Mouse (Mus musculus) forebrain, embryonic 16.5 days (tissue): ENCODE results near the gene Ipo13. TPM values are rescaled to one million over a fixed set of nuclear protein-coding genes. Genes with fewer than 3 reads are reported as not detected.

ENCODE experiments used
- ATAC-seq: fragments of 200-750 bp; cut with Nextera tagmentation; 2 replicates; pipeline ENCODE4 v1.8.0; 2017; ENCODE audit warnings: mild to moderate bottlenecking, moderate library complexity
- H3K27ac ChIP-seq: fragments of 300-500 bp; sonication (generic); 2 replicates; pipeline ENCODE4 v1.5.1; 2014; ENCODE audit warnings: low read length, control low read depth
- H3K27me3 ChIP-seq: fragments of 300-500 bp; sonication (generic); replicated peaks from 2 replicates; pipeline ENCODE4 v1.6.1; 2014; ENCODE audit warnings: low read length; ENCODE audit not compliant: control insufficient read depth, insufficient read depth
- H3K36me3 ChIP-seq: fragments of 300-500 bp; sonication (generic); 2 replicates; pipeline ENCODE4 v1.6.1; 2014; ENCODE audit not compliant: control insufficient read depth, insufficient read depth
- H3K4me1 ChIP-seq: fragments of 300-500 bp; sonication (generic); replicated peaks from 2 replicates; pipeline ENCODE4 v1.6.1; 2014; ENCODE audit warnings: low read length; ENCODE audit not compliant: control insufficient read depth, insufficient read depth
- H3K4me2 ChIP-seq: fragments of 300-500 bp; sonication (generic); 2 replicates; pipeline ENCODE4 v1.6.1; 2014; ENCODE audit warnings: mild to moderate bottlenecking, low read length, control low read depth
- H3K4me3 ChIP-seq: fragments of 300-500 bp; sonication (generic); replicated peaks from 2 replicates; pipeline ENCODE4 v1.5.1; 2014; ENCODE audit warnings: mild to moderate bottlenecking, low read length, control low read depth
- H3K9ac ChIP-seq: fragments of 300-500 bp; sonication (generic); replicated peaks from 2 replicates; pipeline ENCODE4 v1.6.1; 2014; ENCODE audit warnings: low read depth, low read length, control low read depth
- H3K9me3 ChIP-seq: fragments of 300-500 bp; sonication (generic); 2 replicates; pipeline ENCODE4 v1.6.1; 2016; ENCODE audit warnings: low read length; ENCODE audit not compliant: control insufficient read depth
- WGBS: fragments of 180-500 bp; shearing (Covaris S2); extraction: QIAGEN DNeasy Blood & Tissue Kit; methylation state at CpG from one replicate; pipeline ENCODE4 v1.1.7; 2014; 5-methylcytosine and 5-hydroxymethylcytosine counted together
- polyA plus RNA-seq: library from polyadenylated mRNA; unstranded; fragments of >200 nt; fragmentation: Nextera tagmentation; extraction: Ambion mirVana; gene quantifications from 2 replicates; pipeline ENCODE4 v1.2.1, GENCODE M21; 2015

The Ipo13 gene
- 74.3 and 79.9 TPM in 2 replicates for polyA plus RNA-seq

DNA sequence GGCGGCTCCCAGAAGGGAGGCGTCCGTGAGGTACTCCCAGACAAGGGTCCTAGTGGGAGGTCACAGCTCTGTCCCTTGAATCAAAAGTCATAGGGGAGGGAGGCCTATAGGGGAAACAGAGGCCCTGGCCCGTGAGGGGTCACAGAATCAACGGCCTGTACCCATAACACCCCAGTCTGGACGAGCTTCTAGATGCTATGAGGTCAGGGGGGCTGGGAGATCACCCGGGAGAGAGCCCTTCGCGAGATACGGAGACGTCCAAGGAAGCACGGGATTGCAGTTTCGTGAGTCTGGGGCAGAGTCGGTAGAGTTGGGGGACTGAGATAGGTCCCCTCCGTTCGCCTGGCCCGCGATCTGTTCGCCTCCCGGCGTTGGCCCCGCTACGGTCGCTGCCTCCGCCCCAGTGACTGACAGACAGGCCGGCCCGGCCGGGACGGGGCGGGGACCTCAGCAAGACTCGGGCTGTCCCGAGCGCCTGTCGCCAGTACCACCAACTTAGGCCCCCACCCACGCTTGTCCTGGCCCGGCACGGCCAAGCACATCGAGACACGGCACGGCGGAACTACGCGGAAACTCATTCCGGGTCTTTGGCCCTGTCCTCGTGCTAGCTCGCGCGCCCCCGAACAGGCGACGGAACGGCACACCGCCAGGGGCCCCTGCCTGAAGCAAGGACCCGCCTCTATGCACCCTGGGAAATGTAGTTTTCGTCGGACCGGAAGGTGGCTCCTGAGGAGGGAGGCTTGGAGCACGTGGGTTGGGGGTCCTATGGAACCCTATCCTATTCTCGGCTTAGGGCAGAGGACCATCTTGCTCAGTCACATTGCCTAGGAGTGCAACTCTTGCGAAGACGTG, at the start of gene Ipo13:
Gene Ipo13, minus strand, starts transcription at position 409 of the 852 bp plus-strand sequence.
- Histone ChIP-seq H3K4me1 (peaks cover 33% of the 10 kb centered on the region), H3K36me3 (peaks cover 6% of the 10 kb centered on the region), H3K9ac (peak within 1 kb of the TSS; percentile 75), H3K4me2 (peak within 1 kb of the TSS; percentile 100), H3K4me3 (peak within 1 kb of the TSS; percentile 86), H3K27me3 (no peaks in the 10 kb centered on the region), H3K9me3 (no peaks in the 10 kb centered on the region), H3K27ac (peak within 1 kb of the TSS; percentile 85)
- under 1% methylated on average over 61 of the region's 61 CpGs for WGBS
- ATAC-seq: peak; percentile 97

GRCm38 (mm10) chr4:117957492-117957891, 42.7 kb upstream of the Ipo13 start:
- no peaks in the 10 kb centered on the region for H3K27me3 ChIP-seq
- peak; percentile 61 for ATAC-seq
- WGBS: 41% methylated on average over 4 of the region's 4 CpGs
- no peak overlapping the region for H3K9ac ChIP-seq
- 0 out of 2 replicates have a peak, but pooled peaks cover under 1% of the 10 kb centered on the region for H3K36me3 ChIP-seq
- no peak overlapping the region; the same call in 1 of the 2 replicates for H3K27ac ChIP-seq
- H3K4me2 ChIP-seq: no peak overlapping the region
- no peaks in the 10 kb centered on the region for H3K9me3 ChIP-seq
- no peak overlapping the region for H3K4me3 ChIP-seq
- peaks cover 5% of the 10 kb centered on the region for H3K4me1 ChIP-seq

- no peaks in the 10 kb centered on the region for H3K9me3 ChIP-seq
- peak; percentile 26; the same call in 1 of the 2 replicates for ATAC-seq
- no peak overlapping the region for H3K4me3 ChIP-seq
- H3K36me3 ChIP-seq: peaks cover 5% of the 10 kb centered on the region; the same call in 1 of the 2 replicates
- H3K27me3 ChIP-seq: no peaks in the 10 kb centered on the region
- H3K4me2 ChIP-seq: no peak overlapping the region
- 0 out of 2 replicates have a peak, but pooled peaks cover 2% of the 10 kb centered on the region for H3K4me1 ChIP-seq
- H3K9ac ChIP-seq: no peak overlapping the region
- H3K27ac ChIP-seq: peak overlapping the region; percentile 17; the same call in 1 of the 2 replicates
- WGBS: 55% methylated on average over 7 of the region's 7 CpGs
Observed at GRCm38 (mm10) chr4:117947493-117947892, 32.7 kb upstream of the Ipo13 start.

DNA sequence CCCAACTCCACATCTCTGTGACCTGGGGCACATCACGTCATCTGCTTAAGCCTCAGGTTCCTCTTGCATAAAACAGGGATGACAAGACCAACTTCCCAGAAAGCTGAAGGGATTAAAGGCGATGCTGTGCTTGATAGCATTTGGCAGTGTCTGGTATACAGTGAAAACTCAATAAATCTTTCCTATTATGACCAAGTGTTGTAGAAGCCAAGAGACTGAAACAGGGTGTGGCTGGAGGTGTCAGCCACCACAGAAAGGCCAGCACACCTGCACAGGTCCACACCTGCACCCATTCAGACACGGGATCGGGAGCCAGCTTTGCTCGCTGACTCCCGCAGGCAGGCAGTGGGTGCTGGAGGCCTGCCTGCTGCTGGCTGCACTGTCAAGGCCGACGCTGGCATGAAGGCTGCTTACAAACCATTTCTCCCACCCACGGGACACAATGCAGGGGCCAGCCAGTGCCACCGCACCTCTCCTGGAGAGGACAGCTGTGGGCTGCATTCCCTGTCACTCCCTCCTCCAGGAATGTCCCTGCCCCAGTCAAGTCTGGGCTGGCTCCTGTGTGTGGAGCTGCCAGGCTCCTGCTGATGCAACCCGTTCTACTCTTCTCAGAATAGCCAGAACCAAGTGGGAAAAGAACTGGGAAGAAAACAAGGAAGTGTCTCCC, 32.0 kb upstream of the Ipo13 start:
- H3K27ac ChIP-seq: peak overlapping the region; percentile 17; the same call in 1 of the 2 replicates

GRCm38 (mm10) chr4:117943317-117943716, 28.5 kb upstream of the Ipo13 start:
- Histone ChIP-seq H3K9me3 (no peaks in the 10 kb centered on the region), H3K4me3 (no peak overlapping the region), H3K9ac (no peak overlapping the region), H3K27me3 (no peaks in the 10 kb centered on the region), H3K4me1 (0 out of 2 replicates have a peak, but pooled peaks cover 2% of the 10 kb centered on the region), H3K36me3 (no peaks in the 10 kb centered on the region), H3K4me2 (no peak overlapping the region), H3K27ac (no peak overlapping the region)
- ATAC-seq: no peak
- 40% methylated on average over 5 of the region's 5 CpGs for whole genome bisulfite sequencing

More for the DNA sequence above, 32.0 kb upstream of the Ipo13 start:
- no peak overlapping the region for H3K4me3 ChIP-seq
- ATAC-seq: no peak
- H3K27me3 ChIP-seq: no peaks in the 10 kb centered on the region
- H3K9ac ChIP-seq: no peak overlapping the region
- 0 out of 2 replicates have a peak, but pooled peaks cover 2% of the 10 kb centered on the region for H3K4me1 ChIP-seq
- H3K4me2 ChIP-seq: no peak overlapping the region
- H3K36me3 ChIP-seq: no peaks in the 10 kb centered on the region
- WGBS: 85% methylated on average over 11 of the region's 11 CpGs
- no peaks in the 10 kb centered on the region for H3K9me3 ChIP-seq

- 95% methylated on average over 5 of the region's 5 CpGs for WGBS
- Histone ChIP-seq H3K4me1 (no peaks in the 10 kb centered on the region), H3K9ac (no peak overlapping the region), H3K36me3 (peaks cover 3% of the 10 kb centered on the region; the same call in 1 of the 2 replicates), H3K27ac (no peak overlapping the region), H3K4me2 (no peak overlapping the region), H3K9me3 (no peaks in the 10 kb centered on the region), H3K4me3 (no peak overlapping the region), H3K27me3 (no peaks in the 10 kb centered on the region)
- ATAC-seq: no peak
Observed at GRCm38 (mm10) chr4:117936964-117937363, 22.2 kb upstream of the Ipo13 start.

- Histone ChIP-seq H3K9ac (no peak overlapping the region), H3K27ac (no peak overlapping the region), H3K4me1 (peaks cover 6% of the 10 kb centered on the region), H3K4me3 (no peak overlapping the region), H3K9me3 (no peaks in the 10 kb centered on the region), H3K4me2 (no peak overlapping the region), H3K27me3 (peaks cover 12% of the 10 kb centered on the region), H3K36me3 (peaks cover 3% of the 10 kb centered on the region; the same call in 1 of the 2 replicates)
- no peak for ATAC-seq
- 87% methylated on average over 4 of the region's 4 CpGs for WGBS
Observed at GRCm38 (mm10) chr4:117934081-117934480, 19.3 kb upstream of the Ipo13 start.

- no peak for ATAC-seq
- 85% methylated on average over 5 of the region's 5 CpGs for WGBS
- peaks cover 3% of the 10 kb centered on the region; the same call in 1 of the 2 replicates for H3K36me3 ChIP-seq
- H3K4me2 ChIP-seq: no peak overlapping the region
- H3K27ac ChIP-seq: no peak overlapping the region
- H3K27me3 ChIP-seq: peaks cover 19% of the 10 kb centered on the region
- H3K4me3 ChIP-seq: no peak overlapping the region
- no peaks in the 10 kb centered on the region for H3K9me3 ChIP-seq
- peaks cover 14% of the 10 kb centered on the region for H3K4me1 ChIP-seq
- no peak overlapping the region for H3K9ac ChIP-seq
Observed at GRCm38 (mm10) chr4:117933248-117933647, 18.4 kb upstream of the Ipo13 start.

GRCm38 (mm10) chr4:117929391-117929881, 14.6 kb upstream of the Ipo13 start, which contains the start of gene Artn:
Gene Artn (minus strand): TSS chr4:117929763.
- H3K27ac ChIP-seq: no peak within 1 kb of the TSS
- H3K4me1 ChIP-seq: peaks cover 27% of the 10 kb centered on the region
- peak within 1 kb of the TSS; percentile 9 for H3K4me3 ChIP-seq
- no peaks in the 10 kb centered on the region for H3K9me3 ChIP-seq
- H3K27me3 ChIP-seq: peaks cover 39% of the 10 kb centered on the region
- peak within 1 kb of the TSS; percentile 52 for H3K4me2 ChIP-seq
- no peak for ATAC-seq
- no peaks in the 10 kb centered on the region for H3K36me3 ChIP-seq
- 0% methylated on average over 33 of the region's 33 CpGs for WGBS
- peak within 1 kb of the TSS; percentile 28; the same call in 1 of the 2 replicates for H3K9ac ChIP-seq
